Mouse (Mus musculus): Measurements from ENCODE around the gene Slc22a21. TPM values are rescaled to one million over a fixed set of nuclear protein-coding genes. Genes with fewer than 3 reads are reported as not detected.
"Not testable (repeated sequence)": the region's sequence is repeated elsewhere in the genome, so short reads cannot be mapped to it uniquely, and the experiment has no call there.

Gene Slc22a21
- total RNA-seq, 2 experiments from 2014 or later: 3.7 to 4.1 TPM

DNA sequence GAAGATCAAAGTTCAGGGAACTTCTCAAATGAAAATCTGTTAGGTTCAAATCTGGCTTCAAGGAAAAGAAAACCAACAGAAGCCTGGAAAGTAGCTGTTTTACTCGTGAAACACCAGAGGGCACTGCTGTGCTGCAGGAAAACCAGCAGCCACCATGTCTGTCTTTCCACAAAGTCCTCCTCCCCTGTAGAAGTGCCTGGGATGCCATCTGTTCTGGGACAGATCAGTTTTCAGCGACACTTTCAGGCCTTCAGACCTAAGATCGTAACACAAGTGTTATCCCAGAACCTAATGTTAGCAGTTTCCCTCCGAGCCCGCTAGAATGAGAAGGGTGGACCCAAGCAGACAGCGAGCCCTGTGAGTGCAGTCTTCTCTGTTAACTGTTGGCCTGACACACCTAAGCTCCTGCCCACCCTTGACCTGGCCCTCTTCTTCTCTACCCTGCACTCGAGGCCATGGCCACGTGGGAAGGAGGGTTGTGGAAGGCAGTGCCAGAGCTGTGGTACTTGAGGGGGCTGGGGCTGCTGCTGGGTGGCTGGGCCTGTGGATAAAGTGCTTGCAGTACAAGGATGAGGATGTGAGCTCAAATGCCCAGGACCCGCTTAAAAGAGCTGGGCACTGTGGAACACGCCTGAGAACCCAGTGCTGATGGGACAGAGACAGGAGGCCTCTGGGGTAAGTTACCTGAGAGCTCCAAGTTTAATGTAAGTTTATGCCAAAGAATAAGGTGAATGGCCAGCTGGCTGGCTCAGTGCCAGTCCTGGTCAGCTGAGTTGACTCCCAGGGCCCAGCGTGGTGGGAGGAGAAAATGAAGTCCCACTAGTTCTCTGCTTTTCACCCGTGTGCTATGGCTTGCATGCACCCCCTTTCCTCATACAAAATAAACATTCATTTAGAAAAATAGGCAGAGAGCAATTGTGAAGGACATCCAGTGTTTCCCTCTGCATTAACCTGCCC, 22.9 kb upstream of the Slc22a21 start:
- DNase-seq (ENCODE audit: low spot score in 2 of 2): peak; percentile 72 to 80

GRCm38 (mm10) chr11:54002147-54002760, 22.1 kb upstream of the Slc22a21 start:
- peak; percentile 80 to 82 for DNase-seq (ENCODE audit: low spot score in 2 of 2)

GRCm38 (mm10) chr11:53997661-53998060, 17.5 kb upstream of the Slc22a21 start:
- no peak for DNase-seq (ENCODE audit: low spot score in 2 of 2)

- DNase-seq (ENCODE audit: low spot score in 2 of 2): no peak
Observed at GRCm38 (mm10) chr11:53992264-53992663, 12.1 kb upstream of the Slc22a21 start.

DNA sequence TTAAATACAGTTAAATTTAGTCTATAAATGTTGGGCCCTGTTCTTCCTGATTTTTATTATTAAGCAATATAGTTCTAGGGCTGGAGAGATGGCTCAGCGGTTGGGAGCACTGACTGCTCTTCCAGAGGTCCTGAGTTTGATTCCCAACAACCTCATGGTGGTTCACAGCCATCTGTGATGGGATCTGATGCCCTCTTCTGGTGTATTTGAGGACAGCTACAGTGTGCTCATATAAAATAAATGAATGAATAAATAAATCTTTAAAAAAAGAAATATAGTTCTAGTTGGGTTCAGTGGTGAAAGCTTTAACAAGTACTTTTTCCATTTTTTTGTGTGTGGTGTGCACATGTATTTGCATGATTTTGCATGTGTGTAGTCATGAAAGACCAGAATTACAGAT, 9.1 kb upstream of the Slc22a21 start:
- no peak for DNase-seq (ENCODE audit: low spot score in 2 of 2)

GRCm38 (mm10) chr11:53988081-53988480, 7.9 kb upstream of the Slc22a21 start:
- DNase-seq (ENCODE audit: low spot score in 2 of 2): no peak

DNA sequence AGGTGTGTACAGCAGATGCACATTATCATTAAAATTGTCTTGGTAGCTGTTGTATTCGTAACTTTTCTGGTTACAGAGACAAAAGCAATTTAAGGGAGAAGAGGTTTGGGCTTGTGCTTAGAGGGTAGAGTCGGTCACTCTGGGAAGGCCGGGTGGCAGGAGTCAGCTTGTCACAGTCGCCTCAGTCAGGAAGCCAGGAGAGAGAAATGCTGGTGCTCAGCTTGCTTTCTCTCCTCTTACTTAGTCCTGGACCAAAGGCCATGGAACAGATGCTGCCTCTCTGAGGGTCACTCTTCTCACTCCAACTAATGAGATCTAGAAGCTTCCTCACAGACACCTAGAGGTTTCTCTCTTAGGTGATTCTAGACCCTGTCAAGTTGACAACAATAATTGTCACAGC, 1.3 kb upstream of the Slc22a21 start:
- DNase-seq (ENCODE audit: low spot score in 2 of 2): no peak

- peak in 1 of 2 experiments; percentile 39 for DNase-seq (ENCODE audit: low spot score in 2 of 2)
Observed at GRCm38 (mm10) chr11:53979456-53979787, 710 bp downstream of the Slc22a21 start.

GRCm38 (mm10) chr11:53977672-53978071, 2.5 kb downstream of the Slc22a21 start:
- DNase-seq (ENCODE audit: low spot score in 2 of 2): no peak

DNA sequence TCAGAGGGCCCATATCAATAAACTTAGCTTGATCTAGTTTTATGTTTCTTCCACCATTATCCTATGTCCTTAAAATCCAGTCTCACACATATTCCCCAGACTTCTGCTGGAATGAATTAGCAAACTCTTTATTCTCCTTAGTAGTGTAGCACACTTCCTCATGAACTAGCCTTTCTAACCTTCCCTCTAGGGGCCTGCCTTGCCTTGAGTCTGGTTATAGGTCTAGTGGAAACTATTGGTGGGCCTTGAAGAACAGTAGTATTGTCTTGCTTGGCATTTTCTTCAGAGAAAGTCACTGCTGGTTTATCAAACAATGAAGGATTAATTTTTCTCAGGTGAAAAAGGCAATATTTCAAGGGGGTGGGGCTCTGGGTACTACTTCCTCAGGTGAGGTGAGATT, 4.6 kb downstream of the Slc22a21 start:
- no peak for DNase-seq (ENCODE audit: low spot score in 2 of 2)

- DNase-seq (ENCODE audit: low spot score in 2 of 2): peak; percentile 6 to 30
Observed at GRCm38 (mm10) chr11:53958984-53959383, 21.1 kb downstream of the Slc22a21 start.

GRCm38 (mm10) chr11:53958176-53958575, 22.0 kb downstream of the Slc22a21 start:
- peak in 1 of 2 experiments; percentile 15 for DNase-seq (ENCODE audit: low spot score in 2 of 2)

- DNase-seq (ENCODE audit: low spot score in 2 of 2): no peak
Observed at GRCm38 (mm10) chr11:53956636-53957035, 23.5 kb downstream of the Slc22a21 start.

DNA sequence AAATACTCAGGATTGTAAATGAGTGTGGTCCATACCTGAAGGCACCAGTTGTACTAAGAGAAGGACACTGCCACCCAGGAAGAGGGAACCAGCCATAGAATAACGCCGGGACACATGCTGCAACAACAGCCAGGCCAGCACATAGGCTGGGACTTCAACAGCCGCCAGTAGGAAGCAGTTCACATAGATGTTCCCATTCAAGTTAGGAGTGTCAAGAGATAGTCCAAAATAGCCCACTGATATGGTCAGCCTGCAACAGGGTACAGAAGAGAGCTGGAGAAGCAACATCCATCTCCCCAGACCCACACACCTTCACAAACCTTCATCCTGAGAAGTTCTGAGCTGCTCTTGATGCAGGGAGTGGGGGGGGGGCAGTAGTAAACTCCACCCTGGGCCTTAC, 25.5 kb downstream of the Slc22a21 start:
- DNase-seq (ENCODE audit: low spot score in 2 of 2): no peak

DNA sequence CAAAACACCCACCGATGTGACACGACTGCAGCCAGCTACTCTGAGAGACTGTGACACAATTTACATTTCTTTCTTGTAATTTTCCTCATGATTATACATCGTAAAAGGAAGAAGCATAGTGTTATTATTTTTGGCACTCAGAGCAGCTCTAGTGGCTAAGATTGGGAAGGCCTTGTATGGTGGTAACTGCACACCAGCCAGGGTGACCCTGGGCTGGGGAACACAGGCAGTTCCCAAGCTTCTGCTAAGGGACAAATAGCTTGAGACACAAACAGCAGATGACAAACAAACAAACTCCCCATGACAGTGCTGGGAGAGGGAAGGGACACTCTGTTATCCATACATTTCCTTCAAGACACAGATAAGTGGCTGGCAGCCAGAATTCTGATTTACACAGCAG, 30.0 kb downstream of the Slc22a21 start:
- DNase-seq (ENCODE audit: low spot score in 2 of 2): not testable (repeated sequence)

DNA sequence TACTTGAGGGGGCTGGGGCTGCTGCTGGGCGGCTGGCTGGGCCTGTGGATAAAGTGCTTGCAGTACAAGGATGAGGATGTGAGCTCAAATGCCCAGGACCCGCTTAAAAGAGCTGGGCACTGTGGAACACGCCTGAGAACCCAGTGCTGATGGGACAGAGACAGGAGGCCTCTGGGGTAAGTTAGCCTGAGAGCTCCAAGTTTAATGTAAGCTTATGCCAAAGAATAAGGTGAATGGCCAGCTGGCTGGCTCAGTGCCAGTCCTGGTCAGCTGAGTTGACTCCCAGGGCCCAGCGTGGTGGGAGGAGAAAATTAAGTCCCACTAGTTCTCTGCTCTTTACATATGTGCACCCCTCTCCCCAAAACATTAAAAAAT, 48.2 kb downstream of the Slc22a21 start:
- not testable (repeated sequence) for DNase-seq (ENCODE audit: low spot score in 2 of 2)

DNA sequence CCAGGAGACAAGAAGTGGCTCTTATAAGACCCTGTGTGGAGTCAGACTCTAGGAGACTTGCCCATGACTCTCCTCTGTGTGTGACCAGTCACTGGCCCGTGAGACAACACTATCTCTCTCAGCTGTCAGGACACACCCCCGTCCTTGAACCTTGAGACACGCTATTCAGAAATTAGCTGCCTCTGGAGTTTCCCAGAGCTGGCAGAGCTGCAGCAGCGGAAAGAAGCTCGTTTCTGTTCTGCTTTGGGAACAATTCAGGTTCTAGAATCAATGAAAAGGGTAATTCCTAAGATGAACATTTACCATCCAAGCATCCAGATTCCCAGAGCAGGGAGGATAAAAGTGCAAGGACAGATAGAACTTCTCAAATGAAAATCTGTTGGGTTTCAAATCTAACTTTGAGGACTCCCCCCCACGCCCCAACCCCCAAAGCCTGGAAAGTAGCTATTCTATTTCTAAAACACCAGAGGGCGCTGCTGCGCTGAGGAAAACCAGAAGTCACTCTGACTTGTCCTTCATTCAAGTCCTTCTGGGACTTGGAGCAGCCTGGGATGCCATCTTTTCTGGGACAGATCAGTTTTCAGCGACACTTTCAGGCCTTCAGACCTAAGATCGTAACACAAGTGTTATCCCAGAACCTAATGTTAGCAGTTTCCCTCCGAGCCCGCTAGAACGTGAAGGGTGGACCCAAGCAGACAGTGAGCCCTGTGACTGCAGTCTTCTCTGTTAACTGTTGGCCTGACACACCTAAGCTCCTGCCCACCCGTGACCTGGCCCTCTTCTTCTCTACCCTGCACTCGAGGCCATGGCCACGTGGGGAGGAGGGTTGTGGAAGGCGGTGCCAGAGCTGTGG, 48.8 kb downstream of the Slc22a21 start:
- peak; percentile 70 to 79 for DNase-seq (ENCODE audit: low spot score in 2 of 2)

- DNase-seq (ENCODE audit: low spot score in 2 of 2): no peak
Observed at GRCm38 (mm10) chr11:53929741-53930140, 50.4 kb downstream of the Slc22a21 start.

DNA sequence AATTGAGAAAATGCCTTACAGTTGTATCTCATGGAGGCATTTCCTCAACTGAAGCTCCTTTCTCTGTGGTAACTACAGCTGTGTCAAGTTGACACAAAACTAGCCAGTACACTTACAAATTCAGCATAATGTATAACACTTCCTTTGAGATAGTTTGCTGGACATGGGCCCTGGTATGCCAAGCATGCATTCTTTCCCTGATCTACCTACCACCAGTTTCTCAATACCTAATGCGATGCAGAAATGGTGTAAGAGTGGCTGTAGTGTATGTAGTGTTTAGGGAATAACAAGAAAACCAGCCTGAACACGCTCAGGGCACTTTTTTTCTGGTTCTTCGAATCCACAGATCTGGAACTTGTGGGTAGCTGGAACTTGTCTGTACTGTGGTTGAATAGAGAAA, 51.5 kb downstream of the Slc22a21 start:
- DNase-seq (ENCODE audit: low spot score in 2 of 2): no peak

GRCm38 (mm10) chr11:53926303-53926702, 53.8 kb downstream of the Slc22a21 start:
- no peak for DNase-seq (ENCODE audit: low spot score in 2 of 2)

- no peak for DNase-seq (ENCODE audit: low spot score in 2 of 2)
Observed at GRCm38 (mm10) chr11:53918851-53919250, 61.3 kb downstream of the Slc22a21 start.

DNA sequence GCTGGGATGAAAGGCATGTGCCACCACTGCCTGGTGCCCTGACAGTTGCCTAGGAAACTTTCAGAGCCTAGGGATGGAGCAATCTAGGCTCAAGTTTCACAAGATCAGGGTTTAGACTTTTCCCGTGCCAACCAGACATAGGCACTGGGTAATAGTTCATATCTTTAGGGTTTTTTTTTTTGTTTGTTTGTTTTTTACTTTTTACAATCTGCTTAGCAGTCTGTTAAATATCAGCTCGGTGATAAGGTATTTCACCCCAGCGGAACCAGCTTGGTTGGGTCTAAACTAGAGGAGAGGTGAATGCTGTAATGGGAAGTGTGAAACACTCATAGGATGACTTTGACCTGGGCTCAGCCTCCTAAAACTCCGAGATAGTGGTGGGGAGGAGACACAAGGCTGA, 69.1 kb downstream of the Slc22a21 start:
- DNase-seq (ENCODE audit: low spot score in 2 of 2): no peak
